ENCODE assay signal across 8 mouse cellular contexts in genomic region chr17:28522623-28523354, GRCm38 (mm10). TPM values are rescaled to one million over a fixed set of nuclear protein-coding genes. Genes with fewer than 3 reads are reported as not detected.
DNase-seq lines count a peak whose midpoint lies in the region; ATAC-seq lines count a peak whose summit lies in the region.

No protein-coding gene starts in this region.

- no peaks in the 10 kb centered on the region for H3K36me3 ChIP-seq in hindbrain, embryonic 15.5 days

- H3K27ac ChIP-seq in hindbrain, embryonic 15.5 days (replicated peaks) = peak overlapping the region; percentile 96

- WGBS in hindbrain, embryonic 15.5 days = under 1% methylated on average over 56 of the region's 66 CpGs

- H3K27me3 ChIP-seq in hindbrain, embryonic 15.5 days = peaks cover 8% of the 10 kb centered on the region

- H3K4me3 ChIP-seq in hindbrain, embryonic 15.5 days = peak overlapping the region; percentile 70

- H3K4me2 ChIP-seq in hindbrain, embryonic 15.5 days = peak overlapping the region; percentile 91

- peak overlapping the region; percentile 87 for H3K9ac ChIP-seq in hindbrain, embryonic 15.5 days

- no peaks in the 10 kb centered on the region for H3K9me3 ChIP-seq in hindbrain, embryonic 15.5 days

- peak; percentile 85 for ATAC-seq in hindbrain, embryonic 15.5 days (ENCODE audit: low FRiP score, low read depth)

- H3K4me1 ChIP-seq in hindbrain, embryonic 15.5 days (replicated peaks) = peaks cover 28% of the 10 kb centered on the region

- DNase-seq in NIH3T3 (ENCODE audit: low read depth) = peak; percentile 91
- peak; percentile 94 to 95 for DNase-seq in cerebellum, postnatal 10 days
- DNase-seq in frontal cortex, postnatal 36 days (ENCODE audit: low spot score in 2 of 2) = peak; percentile 93
- peak; percentile 92 to 94 for DNase-seq in layer of hippocampus, postnatal 36 days
- peak; percentile 98 for DNase-seq in lung, postnatal 25 days (ENCODE audit: low spot score)
- DNase-seq in retina, adult 2 months (ENCODE audit: low read depth, low spot score) = peak; percentile 83
- DNase-seq in thymus, postnatal 25 days = peak; percentile 96

RNA-seq across cellular contexts. Expression of gene Fkbp5, which starts 5.5 kb away (rescaled TPM):
- polyA plus RNA-seq in hindbrain, embryonic 15.5 days (2015; fragmentation: Nextera tagmentation; extraction: Ambion mirVana) = 31.5 and 32.5 TPM in 2 replicates
- total RNA-seq in layer of hippocampus, postnatal 36 days (2021) = 10 to 100 TPM; 67.0 to 92.3 TPM

RNA-seq across cellular contexts. Expression of gene Armc12, which starts 7.8 kb away (rescaled TPM):
- not detected in 2 replicates for polyA plus RNA-seq in hindbrain, embryonic 15.5 days (2015; fragmentation: Nextera tagmentation; extraction: Ambion mirVana)
- total RNA-seq in layer of hippocampus, postnatal 36 days (2021) = not detected

RNA-seq across cellular contexts. Expression of gene Clpsl2, which starts 26.4 kb away (rescaled TPM):
- polyA plus RNA-seq in hindbrain, embryonic 15.5 days (2015; fragmentation: Nextera tagmentation; extraction: Ambion mirVana) = not detected in 2 replicates
- not detected for total RNA-seq in layer of hippocampus, postnatal 36 days (2021)

RNA-seq across cellular contexts. Expression of gene Clps, which starts 37.8 kb away (rescaled TPM):
- 0.44 and 0.47 TPM in 2 replicates for polyA plus RNA-seq in hindbrain, embryonic 15.5 days (2015; fragmentation: Nextera tagmentation; extraction: Ambion mirVana)
- total RNA-seq in layer of hippocampus, postnatal 36 days (2021) = not detected

RNA-seq across cellular contexts. Expression of gene Lhfpl5, which starts 52.7 kb away (rescaled TPM):
- polyA plus RNA-seq in hindbrain, embryonic 15.5 days (2015; fragmentation: Nextera tagmentation; extraction: Ambion mirVana) = 16.4 and 16.5 TPM in 2 replicates
- 1 to 10 TPM; 3.6 to 4.0 TPM for total RNA-seq in layer of hippocampus, postnatal 36 days (2021)

Comparison
In these comparisons a context has a peak if more than half of its experiments do, and no peak if none do; other contexts are left out.
1. Peak in every context shown above with its lines: DNase-seq, ATAC-seq, H3K4me3 ChIP-seq and H3K27ac ChIP-seq.